Mouse (Mus musculus): Measurements from ENCODE around the gene Arrdc2. TPM values are rescaled to one million over a fixed set of nuclear protein-coding genes. Genes with fewer than 3 reads are reported as not detected.
A peak's percentile ranks its signal among the peaks of the same experiment; 100 is the strongest.

The Arrdc2 gene
- 50.3 and 78.3 TPM in 2 replicates for polyA plus RNA-seq (2012; rRNA removed)

GRCm38 (mm10) chr8:70839408-70840351, at the start of gene Arrdc2:
Gene Arrdc2 (minus strand): TSS chr8:70839720.
- WGBS: 2% methylated on average over 55 of the region's 55 CpGs
- DNase-seq: peak; percentile 95
- Histone ChIP-seq H3K4me1 (ENCODE audit: control insufficient read depth, insufficient read depth, low read length) (0 out of 2 replicates have a peak, but pooled peaks cover 4% of the 10 kb centered on the region), H3K4me3 (replicated peaks; ENCODE audit: extremely low read depth, low read depth, low read length) (peak within 1 kb of the TSS; percentile 93)
- peak; percentile 100 for TF ChIP-seq POLR2A (IDR thresholded peaks at IDR 0.05; ENCODE audit: borderline replicate concordance, extremely low read depth, low read depth, low read length)
- TF ChIP-seq CTCF (IDR thresholded peaks at IDR 0.05; ENCODE audit: insufficient read depth, low read length): no peak

- Histone ChIP-seq H3K4me3 (replicated peaks; ENCODE audit: extremely low read depth, low read depth, low read length) (no peak overlapping the region), H3K4me1 (ENCODE audit: control insufficient read depth, insufficient read depth, low read length) (no peaks in the 10 kb centered on the region)
- DNase-seq: no peak
- TF ChIP-seq CTCF (IDR thresholded peaks at IDR 0.05; ENCODE audit: insufficient read depth, low read length) (no peak), POLR2A (IDR thresholded peaks at IDR 0.05; ENCODE audit: borderline replicate concordance, extremely low read depth, low read depth, low read length) (no peak)
- 12% methylated on average over 18 of the region's 18 CpGs for WGBS
Observed at GRCm38 (mm10) chr8:70887669-70888068, 48.1 kb upstream of the Arrdc2 start.

- peak; percentile 10 for DNase-seq
- H3K4me1 ChIP-seq (ENCODE audit: control insufficient read depth, insufficient read depth, low read length): no peaks in the 10 kb centered on the region
- 16% methylated on average over 12 of the region's 12 CpGs for WGBS
- H3K4me3 ChIP-seq (replicated peaks; ENCODE audit: extremely low read depth, low read depth, low read length): no peak overlapping the region
- TF ChIP-seq CTCF (IDR thresholded peaks at IDR 0.05; ENCODE audit: insufficient read depth, low read length) (no peak), POLR2A (IDR thresholded peaks at IDR 0.05; ENCODE audit: borderline replicate concordance, extremely low read depth, low read depth, low read length) (no peak)
Observed at GRCm38 (mm10) chr8:70885612-70886011, 46.1 kb upstream of the Arrdc2 start.

GRCm38 (mm10) chr8:70884683-70885082, 45.2 kb upstream of the Arrdc2 start:
- no peak overlapping the region for H3K4me3 ChIP-seq (replicated peaks; ENCODE audit: extremely low read depth, low read depth, low read length)
- WGBS: 56% methylated on average over 10 of the region's 10 CpGs
- TF ChIP-seq POLR2A (IDR thresholded peaks at IDR 0.05; ENCODE audit: borderline replicate concordance, extremely low read depth, low read depth, low read length) (no peak), CTCF (IDR thresholded peaks at IDR 0.05; ENCODE audit: insufficient read depth, low read length) (no peak)
- H3K4me1 ChIP-seq (ENCODE audit: control insufficient read depth, insufficient read depth, low read length): no peaks in the 10 kb centered on the region
- DNase-seq: no peak

GRCm38 (mm10) chr8:70884186-70884585, 44.7 kb upstream of the Arrdc2 start:
- Histone ChIP-seq H3K4me3 (replicated peaks; ENCODE audit: extremely low read depth, low read depth, low read length) (no peak overlapping the region), H3K4me1 (ENCODE audit: control insufficient read depth, insufficient read depth, low read length) (no peaks in the 10 kb centered on the region)
- TF ChIP-seq CTCF (IDR thresholded peaks at IDR 0.05; ENCODE audit: insufficient read depth, low read length) (no peak), POLR2A (IDR thresholded peaks at IDR 0.05; ENCODE audit: borderline replicate concordance, extremely low read depth, low read depth, low read length) (no peak)
- 77% methylated on average over 4 of the region's 4 CpGs for WGBS
- no peak for DNase-seq

GRCm38 (mm10) chr8:70880546-70880945, 41.0 kb upstream of the Arrdc2 start:
- 32% methylated on average over 11 of the region's 11 CpGs for WGBS
- no peak for DNase-seq
- no peaks in the 10 kb centered on the region for H3K4me1 ChIP-seq (ENCODE audit: control insufficient read depth, insufficient read depth, low read length)
- H3K4me3 ChIP-seq (replicated peaks; ENCODE audit: extremely low read depth, low read depth, low read length): no peak overlapping the region
- TF ChIP-seq POLR2A (IDR thresholded peaks at IDR 0.05; ENCODE audit: borderline replicate concordance, extremely low read depth, low read depth, low read length): no peak
- no peak for TF ChIP-seq CTCF (IDR thresholded peaks at IDR 0.05; ENCODE audit: insufficient read depth, low read length)

- no peaks in the 10 kb centered on the region for H3K4me1 ChIP-seq (ENCODE audit: control insufficient read depth, insufficient read depth, low read length)
- H3K4me3 ChIP-seq (replicated peaks; ENCODE audit: extremely low read depth, low read depth, low read length): no peak overlapping the region
- DNase-seq: no peak
- no peak for TF ChIP-seq CTCF (IDR thresholded peaks at IDR 0.05; ENCODE audit: insufficient read depth, low read length)
- no peak for TF ChIP-seq POLR2A (IDR thresholded peaks at IDR 0.05; ENCODE audit: borderline replicate concordance, extremely low read depth, low read depth, low read length)
- 10% methylated on average over 4 of the region's 4 CpGs for WGBS
Observed at GRCm38 (mm10) chr8:70880126-70880525, 40.6 kb upstream of the Arrdc2 start.

- no peak for DNase-seq
- 51% methylated on average over 4 of the region's 4 CpGs for WGBS
- Histone ChIP-seq H3K4me3 (replicated peaks; ENCODE audit: extremely low read depth, low read depth, low read length) (no peak overlapping the region), H3K4me1 (ENCODE audit: control insufficient read depth, insufficient read depth, low read length) (no peaks in the 10 kb centered on the region)
- no peak for TF ChIP-seq CTCF (IDR thresholded peaks at IDR 0.05; ENCODE audit: insufficient read depth, low read length)
- no peak for TF ChIP-seq POLR2A (IDR thresholded peaks at IDR 0.05; ENCODE audit: borderline replicate concordance, extremely low read depth, low read depth, low read length)
Observed at GRCm38 (mm10) chr8:70879500-70879899, 40.0 kb upstream of the Arrdc2 start.

- no peak for DNase-seq
- no peak for TF ChIP-seq CTCF (IDR thresholded peaks at IDR 0.05; ENCODE audit: insufficient read depth, low read length)
- no peak for TF ChIP-seq POLR2A (IDR thresholded peaks at IDR 0.05; ENCODE audit: borderline replicate concordance, extremely low read depth, low read depth, low read length)
- Histone ChIP-seq H3K4me1 (ENCODE audit: control insufficient read depth, insufficient read depth, low read length) (0 out of 2 replicates have a peak, but pooled peaks cover 2% of the 10 kb centered on the region), H3K4me3 (replicated peaks; ENCODE audit: extremely low read depth, low read depth, low read length) (no peak overlapping the region)
- WGBS: 46% methylated on average over 2 of the region's 2 CpGs
Observed at GRCm38 (mm10) chr8:70878178-70878577, 38.7 kb upstream of the Arrdc2 start.

- DNase-seq: no peak
- Histone ChIP-seq H3K4me1 (ENCODE audit: control insufficient read depth, insufficient read depth, low read length) (0 out of 2 replicates have a peak, but pooled peaks cover 2% of the 10 kb centered on the region), H3K4me3 (replicated peaks; ENCODE audit: extremely low read depth, low read depth, low read length) (no peak overlapping the region)
- TF ChIP-seq POLR2A (IDR thresholded peaks at IDR 0.05; ENCODE audit: borderline replicate concordance, extremely low read depth, low read depth, low read length) (no peak), CTCF (IDR thresholded peaks at IDR 0.05; ENCODE audit: insufficient read depth, low read length) (no peak)
- 42% methylated on average over 4 of the region's 4 CpGs for WGBS
Observed at GRCm38 (mm10) chr8:70876382-70876781, 36.9 kb upstream of the Arrdc2 start.
